Mouse (Mus musculus): Measurements from ENCODE around the gene Unc79. TPM values are rescaled to one million over a fixed set of nuclear protein-coding genes. Genes with fewer than 3 reads are reported as not detected.

Unc79 gene
- polyA plus RNA-seq, 1 experiment from 2014 or later = 0.36 TPM

DNA sequence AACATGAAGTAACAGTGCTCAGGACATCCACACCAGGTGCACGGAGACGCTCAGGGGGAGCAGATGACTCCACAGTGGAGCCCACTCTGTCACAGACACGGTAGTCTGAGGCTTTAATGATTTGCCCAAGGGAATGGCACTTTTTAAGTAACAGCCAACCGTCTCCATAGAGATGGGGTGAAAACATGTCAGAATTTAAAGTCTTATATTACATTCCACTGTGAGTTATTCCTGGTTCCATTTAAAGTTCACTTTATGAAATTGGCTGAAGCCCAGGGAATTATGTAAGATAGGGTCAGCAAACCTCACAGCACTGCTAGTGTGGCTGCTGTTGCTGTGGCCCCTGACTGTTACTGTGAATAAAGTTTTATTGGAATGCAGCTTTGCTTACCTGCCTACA is 95.8 kb downstream of the Unc79 start:
- Histone ChIP-seq H3K27me3 (no peaks in the 10 kb centered on the region), H3K4me2 (no peak overlapping the region), H3K9ac (no peak overlapping the region), H3K4me3 (no peak overlapping the region), H3K4me1 (no peaks in the 10 kb centered on the region), H3K36me3 (no peaks in the 10 kb centered on the region), H3K27ac (no peak overlapping the region), H3K9me3 (no peaks in the 10 kb centered on the region)
- no peak for ATAC-seq (ENCODE audit: borderline replicate concordance, extremely low read depth, low FRiP score, low TSS enrichment)
- 51% methylated on average over 4 of the region's 4 CpGs for WGBS

DNA sequence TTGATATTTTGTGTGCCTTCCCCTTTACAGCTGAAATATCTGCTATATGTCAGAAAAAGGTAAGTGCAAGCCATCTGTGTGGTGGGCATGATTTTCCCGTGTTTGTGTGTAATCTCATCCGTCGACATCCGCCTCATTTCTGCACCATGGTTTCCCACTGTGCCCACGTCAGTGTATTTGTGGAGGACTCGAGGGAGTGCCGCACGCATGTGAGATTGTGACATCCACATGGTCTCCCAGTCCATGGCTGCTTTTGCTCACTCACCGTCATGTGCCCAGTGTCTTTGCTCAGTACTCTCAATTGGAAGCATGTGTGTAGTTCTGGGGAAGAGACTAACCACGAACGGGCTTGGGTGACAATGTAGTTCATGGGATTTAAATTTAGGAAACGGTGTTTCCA is 101.2 kb downstream of the Unc79 start:
- 90% methylated on average over 12 of the region's 12 CpGs for WGBS
- Histone ChIP-seq H3K4me2 (no peak overlapping the region), H3K36me3 (no peaks in the 10 kb centered on the region), H3K9ac (no peak overlapping the region), H3K27me3 (no peaks in the 10 kb centered on the region), H3K9me3 (no peaks in the 10 kb centered on the region), H3K4me3 (no peak overlapping the region), H3K27ac (no peak overlapping the region), H3K4me1 (no peaks in the 10 kb centered on the region)
- ATAC-seq (ENCODE audit: borderline replicate concordance, extremely low read depth, low FRiP score, low TSS enrichment) = no peak

DNA sequence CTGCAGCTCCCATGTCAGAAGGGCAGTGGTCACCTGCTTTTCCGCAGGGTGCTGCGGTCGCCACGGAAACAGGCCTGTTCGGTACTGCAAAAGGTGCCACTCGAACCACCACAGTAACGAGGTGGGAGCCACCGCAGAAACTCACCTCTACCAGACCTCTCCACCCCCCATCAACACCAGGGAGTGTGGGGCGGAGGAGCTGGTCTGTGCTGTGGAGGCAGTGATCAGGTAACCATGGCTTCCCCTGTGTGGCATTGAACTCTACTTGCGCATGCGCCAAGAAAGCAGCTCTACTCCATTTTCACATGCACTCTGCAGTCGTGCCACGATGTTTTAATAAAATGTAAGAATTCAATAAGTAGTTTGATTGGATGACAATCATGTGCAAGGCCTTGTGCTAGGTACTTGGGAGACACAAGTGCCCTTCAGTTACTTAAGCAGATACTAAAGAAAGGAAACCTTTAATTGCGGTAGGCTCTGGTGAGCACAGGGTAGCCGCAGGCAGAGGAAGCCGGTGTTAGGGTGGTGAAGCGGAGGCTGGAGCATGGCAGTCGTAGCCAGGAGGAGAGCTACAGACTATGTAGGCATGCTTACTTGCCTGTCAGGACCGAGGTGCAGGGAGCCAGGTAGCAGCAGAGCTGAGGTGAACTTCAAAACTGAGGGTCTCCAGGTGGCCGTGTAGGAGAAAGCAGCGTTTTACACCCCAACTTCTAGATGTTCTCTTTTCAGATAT is 110.8 kb downstream of the Unc79 start:
- Histone ChIP-seq H3K9ac (no peak overlapping the region), H3K27ac (no peak overlapping the region), H3K9me3 (no peaks in the 10 kb centered on the region), H3K4me2 (0 out of 2 replicates have a peak overlapping the region, but pooled peaks have one; percentile 11), H3K4me1 (no peaks in the 10 kb centered on the region), H3K27me3 (no peaks in the 10 kb centered on the region), H3K36me3 (no peaks in the 10 kb centered on the region), H3K4me3 (peak overlapping the region; percentile 15; the same call in 1 of the 2 replicates)
- 67% methylated on average over 21 of the region's 21 CpGs for WGBS
- no peak for ATAC-seq (ENCODE audit: borderline replicate concordance, extremely low read depth, low FRiP score, low TSS enrichment)

- ATAC-seq (ENCODE audit: borderline replicate concordance, extremely low read depth, low FRiP score, low TSS enrichment) = no peak
- no peak overlapping the region for H3K4me3 ChIP-seq
Measured at GRCm38 (mm10) chr12:103060791-103061190, 112.1 kb downstream of the Unc79 start.

GRCm38 (mm10) chr12:103062133-103062532 is 113.5 kb downstream of the Unc79 start:
- Histone ChIP-seq H3K9ac (no peak overlapping the region), H3K36me3 (no peaks in the 10 kb centered on the region), H3K4me1 (no peaks in the 10 kb centered on the region), H3K9me3 (no peaks in the 10 kb centered on the region), H3K27me3 (no peaks in the 10 kb centered on the region), H3K4me2 (no peak overlapping the region), H3K27ac (no peak overlapping the region), H3K4me3 (no peak overlapping the region)
- 67% methylated on average over 4 of the region's 4 CpGs for WGBS
- no peak for ATAC-seq (ENCODE audit: borderline replicate concordance, extremely low read depth, low FRiP score, low TSS enrichment)

More at GRCm38 (mm10) chr12:103060791-103061190, 112.1 kb downstream of the Unc79 start:
- no peaks in the 10 kb centered on the region for H3K9me3 ChIP-seq
- no peak overlapping the region for H3K27ac ChIP-seq
- no peaks in the 10 kb centered on the region for H3K27me3 ChIP-seq
- no peak overlapping the region for H3K9ac ChIP-seq
- no peaks in the 10 kb centered on the region for H3K36me3 ChIP-seq
- H3K4me1 ChIP-seq = no peaks in the 10 kb centered on the region
- WGBS = 78% methylated on average over 10 of the region's 10 CpGs
- H3K4me2 ChIP-seq = no peak overlapping the region

DNA sequence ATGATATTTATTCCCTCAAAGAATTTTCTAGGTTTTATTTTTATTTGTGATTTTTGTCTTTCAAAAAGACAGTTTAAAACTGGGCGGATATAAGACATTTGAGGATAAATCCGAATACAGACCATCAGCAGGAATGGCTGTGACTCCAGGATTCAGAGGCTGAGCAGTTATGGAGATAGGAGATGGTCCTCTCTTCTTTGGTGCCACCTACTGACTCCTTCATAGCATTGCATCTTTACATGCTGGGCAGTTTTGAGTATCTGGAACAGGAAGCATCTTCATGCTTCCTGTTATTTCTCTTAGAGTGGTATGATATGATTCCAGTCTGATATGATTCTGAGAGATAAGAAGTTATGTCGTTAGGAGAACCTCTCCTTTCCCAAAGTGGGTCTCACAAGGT is 116.3 kb downstream of the Unc79 start:
- Histone ChIP-seq H3K36me3 (no peaks in the 10 kb centered on the region), H3K9me3 (no peaks in the 10 kb centered on the region), H3K4me3 (no peak overlapping the region), H3K4me1 (no peaks in the 10 kb centered on the region), H3K4me2 (no peak overlapping the region), H3K27ac (no peak overlapping the region), H3K9ac (no peak overlapping the region), H3K27me3 (no peaks in the 10 kb centered on the region)
- ATAC-seq (ENCODE audit: borderline replicate concordance, extremely low read depth, low FRiP score, low TSS enrichment) = no peak
- 10% methylated on average over 3 of the region's 3 CpGs for WGBS

DNA sequence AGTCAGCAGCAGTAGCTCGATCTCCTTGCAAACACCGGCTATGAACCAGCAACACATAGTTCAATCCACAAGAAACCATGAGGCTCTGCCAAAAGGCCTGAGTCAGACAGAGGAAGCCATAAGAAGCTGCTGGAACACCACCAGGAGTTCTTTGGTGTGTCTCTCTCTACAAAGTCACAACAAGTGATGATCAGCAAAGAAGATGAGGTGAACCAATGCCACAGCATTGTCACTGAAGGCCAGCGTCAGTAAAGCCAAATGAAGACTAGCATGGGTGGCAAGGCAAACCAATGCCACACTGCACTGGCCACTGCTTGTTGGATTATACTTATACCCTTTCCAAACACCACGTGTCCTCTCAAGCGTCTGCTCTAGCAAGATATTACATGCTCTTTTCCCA is 119.5 kb downstream of the Unc79 start:
- Histone ChIP-seq H3K4me2 (no peak overlapping the region), H3K27me3 (no peaks in the 10 kb centered on the region), H3K27ac (no peak overlapping the region), H3K36me3 (no peaks in the 10 kb centered on the region), H3K9me3 (no peaks in the 10 kb centered on the region), H3K4me3 (no peak overlapping the region), H3K4me1 (no peaks in the 10 kb centered on the region), H3K9ac (no peak overlapping the region)
- no peak for ATAC-seq (ENCODE audit: borderline replicate concordance, extremely low read depth, low FRiP score, low TSS enrichment)
- WGBS = 84% methylated on average over 5 of the region's 5 CpGs

DNA sequence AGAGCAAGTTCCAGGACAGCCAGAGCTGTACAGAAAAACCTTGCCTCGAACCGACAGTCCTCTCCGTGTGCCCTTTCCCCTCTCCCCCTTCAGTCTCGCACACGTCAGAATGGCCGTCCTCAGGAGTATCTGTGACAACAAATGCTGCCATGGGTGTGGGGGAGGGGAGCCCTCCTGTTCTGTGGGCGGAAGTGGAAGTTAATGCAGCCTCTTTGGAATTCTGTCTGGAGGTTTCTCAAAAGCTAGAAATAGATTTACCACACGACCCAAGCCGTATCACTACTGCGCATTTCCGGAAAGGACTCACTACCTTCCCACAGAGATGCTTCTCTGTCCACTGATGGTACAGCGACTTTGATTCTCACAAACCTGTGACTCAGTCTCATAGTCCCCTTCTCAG is 120.9 kb downstream of the Unc79 start:
- H3K9ac ChIP-seq = no peak overlapping the region
- no peaks in the 10 kb centered on the region for H3K36me3 ChIP-seq
- H3K4me3 ChIP-seq = no peak overlapping the region
- no peak for ATAC-seq (ENCODE audit: borderline replicate concordance, extremely low read depth, low FRiP score, low TSS enrichment)
- no peaks in the 10 kb centered on the region for H3K9me3 ChIP-seq
- 46% methylated on average over 12 of the region's 12 CpGs for WGBS
- H3K4me2 ChIP-seq = no peak overlapping the region
- no peaks in the 10 kb centered on the region for H3K27me3 ChIP-seq
- no peaks in the 10 kb centered on the region for H3K4me1 ChIP-seq
- H3K27ac ChIP-seq = no peak overlapping the region

DNA sequence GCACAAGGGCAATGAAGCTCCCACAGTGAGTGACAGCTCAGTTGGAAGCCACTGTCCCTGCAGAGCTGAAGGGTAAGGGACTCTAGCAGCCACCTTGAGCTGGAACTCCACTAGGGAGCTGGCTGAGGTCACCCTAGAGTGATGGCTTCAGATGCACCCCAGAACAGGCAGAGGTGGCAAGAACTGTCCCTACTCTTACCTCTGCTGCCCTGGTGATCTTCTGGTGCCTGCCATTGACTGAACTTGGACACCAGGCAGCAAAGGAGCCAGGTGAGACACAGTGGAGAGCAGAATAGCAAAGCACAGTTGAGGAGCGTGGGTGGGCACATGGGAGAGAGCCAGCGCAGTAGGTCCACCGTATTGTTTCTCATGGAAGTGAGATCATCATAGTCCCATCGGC is 125.3 kb downstream of the Unc79 start:
- H3K9me3 ChIP-seq = no peaks in the 10 kb centered on the region
- no peak overlapping the region for H3K9ac ChIP-seq
- H3K4me3 ChIP-seq = no peak overlapping the region
- no peak overlapping the region for H3K4me2 ChIP-seq
- H3K4me1 ChIP-seq = no peaks in the 10 kb centered on the region
- H3K27me3 ChIP-seq = no peaks in the 10 kb centered on the region
- H3K36me3 ChIP-seq = no peaks in the 10 kb centered on the region
- no peak for ATAC-seq (ENCODE audit: borderline replicate concordance, extremely low read depth, low FRiP score, low TSS enrichment)
- WGBS = 93% methylated on average over 4 of the region's 4 CpGs
- H3K27ac ChIP-seq = no peak overlapping the region

GRCm38 (mm10) chr12:103078751-103079150 is 130.1 kb downstream of the Unc79 start:
- ATAC-seq (ENCODE audit: borderline replicate concordance, extremely low read depth, low FRiP score, low TSS enrichment) = no peak
- WGBS = 48% methylated on average over 7 of the region's 7 CpGs
- Histone ChIP-seq H3K9me3 (no peaks in the 10 kb centered on the region), H3K27me3 (no peaks in the 10 kb centered on the region), H3K4me3 (no peak overlapping the region), H3K36me3 (no peaks in the 10 kb centered on the region), H3K4me2 (no peak overlapping the region), H3K27ac (no peak overlapping the region), H3K9ac (no peak overlapping the region), H3K4me1 (no peaks in the 10 kb centered on the region)

GRCm38 (mm10) chr12:103080055-103080454 is 131.4 kb downstream of the Unc79 start:
- Histone ChIP-seq H3K36me3 (no peaks in the 10 kb centered on the region), H3K4me2 (no peak overlapping the region), H3K9me3 (no peaks in the 10 kb centered on the region), H3K9ac (no peak overlapping the region), H3K27me3 (no peaks in the 10 kb centered on the region), H3K4me1 (no peaks in the 10 kb centered on the region), H3K4me3 (no peak overlapping the region), H3K27ac (no peak overlapping the region)
- 65% methylated on average over 3 of the region's 3 CpGs for WGBS
- ATAC-seq (ENCODE audit: borderline replicate concordance, extremely low read depth, low FRiP score, low TSS enrichment) = no peak

DNA sequence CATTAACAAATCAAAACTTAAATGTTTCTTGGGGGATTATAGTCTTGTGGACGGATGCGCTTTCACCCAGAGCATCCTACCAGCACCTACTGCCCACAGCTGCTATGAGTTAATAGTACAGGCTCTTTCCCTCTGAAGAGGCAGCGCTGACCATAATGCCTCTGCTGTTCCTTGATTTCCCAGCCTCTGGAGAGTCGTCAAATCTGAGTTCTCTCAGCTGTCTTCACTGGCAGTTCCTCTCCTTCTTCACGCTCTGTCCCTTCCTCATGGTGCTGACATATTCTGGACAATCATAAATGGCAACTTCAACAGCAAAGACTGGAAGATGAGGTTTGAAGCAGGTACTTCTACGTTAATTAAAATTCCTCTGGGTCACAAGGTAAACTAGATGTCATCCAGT is 143.2 kb downstream of the Unc79 start:
- WGBS = 70% methylated on average over 6 of the region's 6 CpGs
- H3K4me1 ChIP-seq = no peaks in the 10 kb centered on the region
- no peaks in the 10 kb centered on the region for H3K27me3 ChIP-seq
- no peak overlapping the region for H3K4me2 ChIP-seq
- no peaks in the 10 kb centered on the region for H3K9me3 ChIP-seq
- H3K9ac ChIP-seq = no peak overlapping the region
- no peak overlapping the region for H3K27ac ChIP-seq
- ATAC-seq (ENCODE audit: borderline replicate concordance, extremely low read depth, low FRiP score, low TSS enrichment) = no peak
- H3K4me3 ChIP-seq = no peak overlapping the region
- no peaks in the 10 kb centered on the region for H3K36me3 ChIP-seq

- no peak for ATAC-seq (ENCODE audit: borderline replicate concordance, extremely low read depth, low FRiP score, low TSS enrichment)
- 43% methylated on average over 5 of the region's 5 CpGs for WGBS
- H3K4me1 ChIP-seq = no peaks in the 10 kb centered on the region
- H3K4me3 ChIP-seq = no peak overlapping the region
- no peaks in the 10 kb centered on the region for H3K36me3 ChIP-seq
- no peak overlapping the region for H3K4me2 ChIP-seq
- H3K27ac ChIP-seq = no peak overlapping the region
- no peaks in the 10 kb centered on the region for H3K27me3 ChIP-seq
- no peaks in the 10 kb centered on the region for H3K9me3 ChIP-seq
- H3K9ac ChIP-seq = no peak overlapping the region
Measured at GRCm38 (mm10) chr12:103095160-103095559, 146.5 kb downstream of the Unc79 start.
